Mouse (Mus musculus): Measurements from ENCODE around the gene Lhpp. TPM values are rescaled to one million over a fixed set of nuclear protein-coding genes. Genes with fewer than 3 reads are reported as not detected.

Gene Lhpp
- polyA plus RNA-seq, 1 experiment, result not detected

GRCm38 (mm10) chr7:132681296-132681695 lies 70.9 kb downstream of the Lhpp start:
- Histone ChIP-seq H3K4me3 (ENCODE audit: insufficient read depth, low read depth, low read length) (no peak overlapping the region), H3K27ac (ENCODE audit: insufficient read depth, low read depth, low read length) (no peak overlapping the region), H3K4me1 (ENCODE audit: control insufficient read depth, insufficient read depth, low read length) (peaks cover 11% of the 10 kb centered on the region; the same call in 1 of the 2 replicates)
- 73% methylated on average over 11 of the region's 11 CpGs for WGBS
- TF ChIP-seq POLR2A (IDR thresholded peaks at IDR 0.05; ENCODE audit: insufficient read depth, low read depth, low read length) (no peak), CTCF (IDR thresholded peaks at IDR 0.05; ENCODE audit: insufficient read depth, low read depth, low read length) (no peak)

- no peak for TF ChIP-seq POLR2A (IDR thresholded peaks at IDR 0.05; ENCODE audit: insufficient read depth, low read depth, low read length)
- TF ChIP-seq CTCF (IDR thresholded peaks at IDR 0.05; ENCODE audit: insufficient read depth, low read depth, low read length), result no peak
- 97% methylated on average over 1 of the region's 1 CpGs for WGBS
- no peak overlapping the region for H3K27ac ChIP-seq (ENCODE audit: insufficient read depth, low read depth, low read length)
- H3K4me1 ChIP-seq (ENCODE audit: control insufficient read depth, insufficient read depth, low read length), result peaks cover 11% of the 10 kb centered on the region; the same call in 1 of the 2 replicates
- H3K4me3 ChIP-seq (ENCODE audit: insufficient read depth, low read depth, low read length), result no peak overlapping the region
These were observed 71.4 kb downstream of the Lhpp start for GRCm38 (mm10) chr7:132681831-132682230.

- no peak overlapping the region for H3K27ac ChIP-seq (ENCODE audit: insufficient read depth, low read depth, low read length)
- WGBS, result 91% methylated on average over 3 of the region's 3 CpGs
- H3K4me1 ChIP-seq (ENCODE audit: control insufficient read depth, insufficient read depth, low read length), result peaks cover 14% of the 10 kb centered on the region; the same call in 1 of the 2 replicates
- no peak overlapping the region for H3K4me3 ChIP-seq (ENCODE audit: insufficient read depth, low read depth, low read length)
- TF ChIP-seq POLR2A (IDR thresholded peaks at IDR 0.05; ENCODE audit: insufficient read depth, low read depth, low read length), result no peak
These were observed 71.9 kb downstream of the Lhpp start for GRCm38 (mm10) chr7:132682336-132682735.

- no peak for TF ChIP-seq CTCF (IDR thresholded peaks at IDR 0.05; ENCODE audit: insufficient read depth, low read depth, low read length)
- no peak for TF ChIP-seq POLR2A (IDR thresholded peaks at IDR 0.05; ENCODE audit: insufficient read depth, low read depth, low read length)
- WGBS, result 86% methylated on average over 3 of the region's 3 CpGs
- Histone ChIP-seq H3K4me1 (ENCODE audit: control insufficient read depth, insufficient read depth, low read length) (peaks cover 20% of the 10 kb centered on the region), H3K4me3 (ENCODE audit: insufficient read depth, low read depth, low read length) (no peak overlapping the region), H3K27ac (ENCODE audit: insufficient read depth, low read depth, low read length) (no peak overlapping the region)
These were observed 72.5 kb downstream of the Lhpp start for GRCm38 (mm10) chr7:132682901-132683300.

GRCm38 (mm10) chr7:132683923-132684322 lies 73.5 kb downstream of the Lhpp start:
- H3K4me3 ChIP-seq (ENCODE audit: insufficient read depth, low read depth, low read length), result no peak overlapping the region
- 80% methylated on average over 4 of the region's 4 CpGs for WGBS
- H3K27ac ChIP-seq (ENCODE audit: insufficient read depth, low read depth, low read length), result no peak overlapping the region
- TF ChIP-seq POLR2A (IDR thresholded peaks at IDR 0.05; ENCODE audit: insufficient read depth, low read depth, low read length), result no peak
- no peak for TF ChIP-seq CTCF (IDR thresholded peaks at IDR 0.05; ENCODE audit: insufficient read depth, low read depth, low read length)
- H3K4me1 ChIP-seq (ENCODE audit: control insufficient read depth, insufficient read depth, low read length), result peaks cover 29% of the 10 kb centered on the region

GRCm38 (mm10) chr7:132686515-132686914 lies 76.1 kb downstream of the Lhpp start:
- peaks cover 29% of the 10 kb centered on the region for H3K4me1 ChIP-seq (ENCODE audit: control insufficient read depth, insufficient read depth, low read length)
- H3K27ac ChIP-seq (ENCODE audit: insufficient read depth, low read depth, low read length), result no peak overlapping the region
- 97% methylated on average over 3 of the region's 3 CpGs for WGBS
- TF ChIP-seq POLR2A (IDR thresholded peaks at IDR 0.05; ENCODE audit: insufficient read depth, low read depth, low read length) (no peak), CTCF (IDR thresholded peaks at IDR 0.05; ENCODE audit: insufficient read depth, low read depth, low read length) (no peak)
- no peak overlapping the region for H3K4me3 ChIP-seq (ENCODE audit: insufficient read depth, low read depth, low read length)

GRCm38 (mm10) chr7:132687897-132688296 lies 77.5 kb downstream of the Lhpp start:
- H3K4me3 ChIP-seq (ENCODE audit: insufficient read depth, low read depth, low read length), result no peak overlapping the region
- 42% methylated on average over 2 of the region's 2 CpGs for WGBS
- H3K4me1 ChIP-seq (ENCODE audit: control insufficient read depth, insufficient read depth, low read length), result peaks cover 39% of the 10 kb centered on the region
- TF ChIP-seq POLR2A (IDR thresholded peaks at IDR 0.05; ENCODE audit: insufficient read depth, low read depth, low read length) (no peak), CTCF (IDR thresholded peaks at IDR 0.05; ENCODE audit: insufficient read depth, low read depth, low read length) (no peak)
- H3K27ac ChIP-seq (ENCODE audit: insufficient read depth, low read depth, low read length), result no peak overlapping the region; the same call in 1 of the 2 replicates

- WGBS, result 64% methylated on average over 5 of the region's 5 CpGs
- TF ChIP-seq CTCF (IDR thresholded peaks at IDR 0.05; ENCODE audit: insufficient read depth, low read depth, low read length) (no peak), POLR2A (IDR thresholded peaks at IDR 0.05; ENCODE audit: insufficient read depth, low read depth, low read length) (no peak)
- Histone ChIP-seq H3K27ac (ENCODE audit: insufficient read depth, low read depth, low read length) (no peak overlapping the region), H3K4me3 (ENCODE audit: insufficient read depth, low read depth, low read length) (no peak overlapping the region), H3K4me1 (ENCODE audit: control insufficient read depth, insufficient read depth, low read length) (peaks cover 32% of the 10 kb centered on the region)
These were observed 78.3 kb downstream of the Lhpp start for GRCm38 (mm10) chr7:132688721-132689120.

GRCm38 (mm10) chr7:132689722-132690121 lies 79.3 kb downstream of the Lhpp start:
- 85% methylated on average over 5 of the region's 5 CpGs for WGBS
- peaks cover 28% of the 10 kb centered on the region for H3K4me1 ChIP-seq (ENCODE audit: control insufficient read depth, insufficient read depth, low read length)
- H3K27ac ChIP-seq (ENCODE audit: insufficient read depth, low read depth, low read length), result no peak overlapping the region
- H3K4me3 ChIP-seq (ENCODE audit: insufficient read depth, low read depth, low read length), result no peak overlapping the region
- no peak for TF ChIP-seq POLR2A (IDR thresholded peaks at IDR 0.05; ENCODE audit: insufficient read depth, low read depth, low read length)
- TF ChIP-seq CTCF (IDR thresholded peaks at IDR 0.05; ENCODE audit: insufficient read depth, low read depth, low read length), result no peak
